Mouse (Mus musculus) liver, embryonic 12.5 days (tissue): ENCODE data around the gene Dctn2. TPM values are rescaled to one million over a fixed set of nuclear protein-coding genes. Genes with fewer than 3 reads are reported as not detected.
"Not testable (repeated sequence)": the region's sequence is repeated elsewhere in the genome, so short reads cannot be mapped to it uniquely, and the experiment has no call there.

Experiments
- ATAC-seq: fragments of 200-750 bp; cut with Nextera tagmentation; 2 replicates; pipeline ENCODE4 v1.8.0; 2017; ENCODE audit warnings: moderate number of reproducible peaks, mild to moderate bottlenecking, moderate library complexity
- H3K27ac ChIP-seq: fragments of 300-500 bp; sonication (generic); 2 replicates; pipeline ENCODE4 v1.5.1; 2016; ENCODE audit warnings: mild to moderate bottlenecking
- H3K27me3 ChIP-seq: fragments of 300-500 bp; sonication (generic); replicated peaks from 2 replicates; pipeline ENCODE4 v1.6.1; 2016; ENCODE audit warnings: mild to moderate bottlenecking, moderate library complexity
- H3K36me3 ChIP-seq: fragments of 300-500 bp; sonication (generic); 2 replicates; pipeline ENCODE4 v1.6.1; 2016; ENCODE audit warnings: mild to moderate bottlenecking, moderate library complexity
- H3K4me1 ChIP-seq: fragments of 300-500 bp; sonication (generic); 2 replicates; pipeline ENCODE4 v1.6.1; 2016
- H3K4me2 ChIP-seq: fragments of 300-500 bp; sonication (generic); 2 replicates; pipeline ENCODE4 v1.6.1; 2016; ENCODE audit warnings: mild to moderate bottlenecking, moderate library complexity
- H3K4me3 ChIP-seq: fragments of 300-500 bp; sonication (generic); 2 replicates; pipeline ENCODE4 v1.5.1; 2016; ENCODE audit warnings: mild to moderate bottlenecking, moderate library complexity
- H3K9ac ChIP-seq: fragments of 300-500 bp; sonication (generic); 2 replicates; pipeline ENCODE4 v1.6.1; 2016; ENCODE audit warnings: mild to moderate bottlenecking, moderate library complexity
- H3K9me3 ChIP-seq: fragments of 300-500 bp; sonication (generic); replicated peaks from 2 replicates; pipeline ENCODE4 v1.6.1; 2016; ENCODE audit warnings: mild to moderate bottlenecking, moderate library complexity
- WGBS: fragments of 180-500 bp; shearing (Covaris S2); methylation state at CpG from one replicate; pipeline ENCODE4 v1.1.7; 2016; ENCODE audit not compliant: insufficient replicate concordance; 5-methylcytosine and 5-hydroxymethylcytosine counted together
- polyA plus RNA-seq: library from polyadenylated mRNA; unstranded; fragments of >200 nt; fragmentation: Nextera tagmentation; extraction: Ambion mirVana; gene quantifications from 2 replicates; pipeline ENCODE4 v1.2.1, GENCODE M21; 2016

Dctn2 gene
- polyA plus RNA-seq, 1 experiment from 2014 or later, result 96.1 TPM

DNA sequence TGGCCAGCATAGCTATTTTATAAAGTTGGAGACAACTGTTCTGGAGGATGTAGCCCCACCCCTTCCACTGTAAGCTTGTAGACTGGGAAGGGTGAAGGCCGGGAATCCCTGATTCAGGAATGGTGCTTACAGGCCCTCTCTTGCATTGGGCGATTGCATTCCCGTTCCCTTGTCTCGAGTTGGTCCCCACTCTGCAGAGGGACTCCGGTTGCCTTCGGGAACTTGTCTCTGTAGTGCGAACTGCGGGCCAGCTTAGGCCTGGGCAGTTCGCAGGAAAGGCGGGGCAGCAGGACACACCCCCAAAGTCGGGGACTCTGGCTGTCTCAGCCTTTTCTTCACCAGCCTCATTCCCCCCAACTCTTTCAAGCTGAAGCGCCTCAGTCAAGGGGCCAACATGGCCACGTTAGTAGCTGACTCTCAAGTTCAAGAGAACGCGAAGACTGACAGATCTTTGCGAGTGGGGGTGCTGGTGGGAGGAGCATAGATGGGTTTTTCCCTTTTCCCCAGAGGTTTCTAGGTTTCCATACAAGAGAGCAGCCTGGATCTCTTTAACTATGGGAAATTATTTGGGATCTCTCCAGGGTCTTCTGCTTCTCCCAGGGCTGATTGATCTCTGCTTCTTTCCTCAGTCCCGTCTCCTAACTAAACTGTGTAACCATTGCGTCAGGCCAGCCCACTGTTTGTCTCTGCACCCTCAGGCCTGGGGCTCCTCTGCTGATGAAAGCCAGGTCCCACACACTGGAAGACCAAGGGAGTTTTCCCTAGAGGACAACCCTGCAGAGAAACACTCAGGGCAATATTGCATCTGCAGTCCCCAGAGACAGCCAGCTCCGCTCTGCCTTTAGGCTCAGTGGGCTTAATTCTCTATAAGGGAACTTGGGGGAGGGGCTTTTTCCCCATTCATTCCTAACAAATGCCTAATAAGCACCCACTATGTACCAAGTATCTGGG is 25.0 kb downstream of the Dctn2 start:
- H3K9me3 ChIP-seq, result no peaks in the 10 kb centered on the region
- peaks cover 57% of the 10 kb centered on the region for H3K36me3 ChIP-seq
- peak; percentile 38 for ATAC-seq
- H3K4me3 ChIP-seq, result peak overlapping the region; percentile 80
- peaks cover 64% of the 10 kb centered on the region for H3K4me1 ChIP-seq
- H3K27ac ChIP-seq, result peak overlapping the region; percentile 98
- H3K27me3 ChIP-seq, result no peaks in the 10 kb centered on the region
- H3K9ac ChIP-seq, result peak overlapping the region; percentile 87
- H3K4me2 ChIP-seq, result peak overlapping the region; percentile 95
- WGBS, result 2% methylated on average over 19 of the region's 19 CpGs

DNA sequence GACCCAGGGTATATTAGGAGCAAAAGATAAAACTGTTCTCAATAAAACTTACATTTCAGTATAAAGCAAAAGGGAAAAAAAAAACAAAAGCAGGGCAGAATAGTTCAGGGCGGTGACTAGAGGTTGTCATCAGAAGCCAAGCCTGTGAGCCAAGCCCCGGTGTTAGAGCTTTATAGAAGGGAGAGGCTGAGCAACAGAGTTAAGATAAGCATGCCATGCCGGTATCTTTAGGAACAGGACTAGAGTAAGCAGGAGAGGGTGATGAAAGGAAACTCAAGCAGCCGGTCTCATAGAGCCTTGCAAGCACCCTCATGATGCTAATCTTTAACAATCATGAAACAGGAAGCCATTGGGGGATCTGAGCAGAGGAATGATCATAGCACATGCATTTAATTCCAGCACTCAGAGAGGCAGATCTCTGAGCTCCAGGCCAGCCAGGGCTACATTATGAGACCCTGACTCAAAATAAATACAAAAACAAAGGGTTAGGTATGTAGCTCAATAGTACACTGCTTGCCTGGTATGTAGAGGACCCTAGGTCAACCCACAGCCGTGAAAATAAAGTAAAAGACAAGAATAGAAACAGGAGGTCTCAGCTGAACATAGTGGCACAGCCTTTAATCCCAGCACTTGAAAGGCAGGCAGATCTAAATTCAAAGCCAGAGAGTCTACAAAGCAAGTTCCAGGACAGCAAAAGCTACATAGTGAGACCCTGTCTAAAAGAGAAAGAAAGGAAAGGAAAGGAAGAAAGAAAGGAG is 25.9 kb downstream of the Dctn2 start:
- no peaks in the 10 kb centered on the region for H3K9me3 ChIP-seq
- H3K4me3 ChIP-seq, result peak overlapping the region; percentile 80
- H3K4me1 ChIP-seq, result peaks cover 60% of the 10 kb centered on the region
- H3K9ac ChIP-seq, result peak overlapping the region; percentile 87
- H3K4me2 ChIP-seq, result peak overlapping the region; percentile 95
- WGBS, result 2% methylated on average over 5 of the region's 5 CpGs
- peak overlapping the region; percentile 98 for H3K27ac ChIP-seq
- no peaks in the 10 kb centered on the region for H3K27me3 ChIP-seq
- peaks cover 57% of the 10 kb centered on the region for H3K36me3 ChIP-seq
- peak; percentile 66 for ATAC-seq

DNA sequence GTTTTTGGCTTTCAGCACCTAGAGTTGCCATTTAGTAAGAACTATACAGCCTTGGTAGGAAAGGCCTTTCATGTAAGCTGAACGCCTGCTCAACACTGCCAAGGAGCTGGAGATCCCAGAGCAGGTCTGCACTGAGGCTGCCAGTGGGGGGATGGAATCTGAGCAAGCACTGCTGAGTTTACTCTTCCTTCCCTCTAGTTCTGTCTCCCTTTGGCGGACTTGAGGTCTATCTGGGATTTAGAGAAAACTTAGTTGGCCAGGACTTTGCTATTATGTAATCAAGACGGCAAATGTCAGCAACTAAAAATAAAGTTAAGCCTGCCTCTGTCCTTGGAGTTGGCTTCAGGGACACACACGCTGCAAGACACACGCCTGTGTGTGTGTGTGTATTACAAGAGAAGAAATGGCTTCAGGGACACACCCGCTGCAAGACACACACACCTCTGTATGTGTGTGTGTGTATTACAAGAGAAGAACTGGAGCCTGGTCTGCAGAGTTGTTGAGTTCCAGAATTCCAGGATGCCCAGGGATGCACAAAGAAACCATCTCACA is 26.9 kb downstream of the Dctn2 start:
- no peaks in the 10 kb centered on the region for H3K27me3 ChIP-seq
- peak overlapping the region; percentile 80 for H3K4me3 ChIP-seq
- 77% methylated on average over 6 of the region's 6 CpGs for WGBS
- H3K9me3 ChIP-seq, result no peaks in the 10 kb centered on the region
- H3K9ac ChIP-seq, result peak overlapping the region; percentile 87
- no peak for ATAC-seq
- peaks cover 50% of the 10 kb centered on the region for H3K4me1 ChIP-seq
- peak overlapping the region; percentile 98 for H3K27ac ChIP-seq
- H3K36me3 ChIP-seq, result peaks cover 61% of the 10 kb centered on the region
- H3K4me2 ChIP-seq, result peak overlapping the region; percentile 95

- Histone ChIP-seq H3K36me3 (peaks cover 67% of the 10 kb centered on the region), H3K4me3 (peak overlapping the region; percentile 80; the same call in 1 of the 2 replicates), H3K9ac (peak overlapping the region; percentile 87), H3K27ac (peak overlapping the region; percentile 98), H3K9me3 (no peaks in the 10 kb centered on the region), H3K4me1 (peaks cover 49% of the 10 kb centered on the region), H3K4me2 (peak overlapping the region; percentile 95), H3K27me3 (no peaks in the 10 kb centered on the region)
- 79% methylated on average over 3 of the region's 3 CpGs for WGBS
- ATAC-seq, result no peak
These were observed 27.5 kb downstream of the Dctn2 start for GRCm38 (mm10) chr10:127293590-127294113.

DNA sequence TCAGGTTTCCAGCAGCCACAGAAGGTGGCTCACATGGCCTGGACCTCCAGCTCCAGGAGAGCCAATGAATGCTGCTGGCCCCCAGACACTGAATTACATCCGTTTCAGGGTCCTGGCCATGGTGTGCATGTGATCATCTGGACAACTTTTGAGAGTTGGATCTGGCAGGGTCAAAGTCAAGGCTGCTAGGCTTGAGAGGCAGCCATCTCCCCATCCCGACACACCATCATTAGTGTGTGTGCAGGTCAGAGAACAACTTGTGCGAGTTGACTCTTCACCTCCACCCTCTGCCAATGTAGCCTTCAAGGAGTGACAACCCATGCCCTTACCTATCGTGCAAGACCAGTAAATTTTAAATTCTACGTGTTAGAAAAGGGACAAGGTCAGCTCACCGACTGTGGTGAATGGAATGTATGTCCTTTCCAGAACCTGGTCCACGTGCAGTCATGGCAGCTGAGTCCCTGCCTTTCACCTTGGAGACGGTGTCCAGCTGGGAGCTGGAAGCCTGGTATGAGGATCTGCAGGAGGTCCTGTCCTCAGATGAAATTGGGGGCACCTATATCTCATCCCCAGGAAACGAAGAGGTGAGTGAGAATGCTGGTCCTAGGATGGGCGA is 28.8 kb downstream of the Dctn2 start:
- WGBS, result 88% methylated on average over 10 of the region's 10 CpGs

GRCm38 (mm10) chr10:127295986-127296794 is 30.0 kb downstream of the Dctn2 start:
- H3K4me2 ChIP-seq, result no peak overlapping the region
- ATAC-seq, result no peak
- WGBS, result 86% methylated on average over 24 of the region's 24 CpGs
- H3K27ac ChIP-seq, result 0 out of 2 replicates have a peak overlapping the region, but pooled peaks have one; percentile 37
- H3K9ac ChIP-seq, result no peak overlapping the region
- H3K9me3 ChIP-seq, result no peaks in the 10 kb centered on the region
- peaks cover 92% of the 10 kb centered on the region for H3K36me3 ChIP-seq
- no peak overlapping the region for H3K4me3 ChIP-seq
- H3K27me3 ChIP-seq, result no peaks in the 10 kb centered on the region
- peaks cover 40% of the 10 kb centered on the region for H3K4me1 ChIP-seq

More for the DNA sequence above, 28.8 kb downstream of the Dctn2 start:
- 0 out of 2 replicates have a peak overlapping the region, but pooled peaks have one; percentile 37 for H3K27ac ChIP-seq
- H3K4me1 ChIP-seq, result peaks cover 40% of the 10 kb centered on the region
- H3K27me3 ChIP-seq, result no peaks in the 10 kb centered on the region
- no peak overlapping the region for H3K4me2 ChIP-seq
- no peak overlapping the region for H3K9ac ChIP-seq
- no peak overlapping the region for H3K4me3 ChIP-seq
- H3K9me3 ChIP-seq, result no peaks in the 10 kb centered on the region
- H3K36me3 ChIP-seq, result peaks cover 80% of the 10 kb centered on the region
- no peak for ATAC-seq

GRCm38 (mm10) chr10:127297015-127297871 is 31.1 kb downstream of the Dctn2 start:
- no peaks in the 10 kb centered on the region for H3K9me3 ChIP-seq
- H3K9ac ChIP-seq, result no peak overlapping the region
- peaks cover 30% of the 10 kb centered on the region for H3K4me1 ChIP-seq
- H3K4me3 ChIP-seq, result no peak overlapping the region
- H3K27ac ChIP-seq, result no peak overlapping the region
- no peaks in the 10 kb centered on the region for H3K27me3 ChIP-seq
- no peak overlapping the region for H3K4me2 ChIP-seq
- 84% methylated on average over 16 of the region's 16 CpGs for WGBS
- no peak for ATAC-seq
- peaks cover 100% of the 10 kb centered on the region for H3K36me3 ChIP-seq

DNA sequence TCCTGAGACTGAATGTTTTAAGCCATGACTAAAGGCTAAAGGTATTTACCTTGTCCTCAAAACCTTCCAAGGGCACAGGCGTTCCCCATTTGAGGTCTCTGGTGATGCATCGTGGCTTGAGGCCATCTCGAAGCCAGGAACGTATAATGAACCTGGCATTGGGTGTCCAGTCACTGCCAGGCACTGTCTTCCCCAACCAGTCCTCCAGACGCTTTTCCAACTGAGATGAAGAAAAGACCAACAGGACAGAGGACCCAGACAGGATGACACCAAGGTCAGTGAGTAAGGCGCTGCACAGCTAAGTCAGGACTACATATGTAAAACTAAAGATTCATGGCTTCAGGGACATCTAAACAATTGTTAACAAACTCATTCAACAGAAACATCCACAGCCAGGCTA is 34.2 kb downstream of the Dctn2 start:
- H3K27me3 ChIP-seq, result no peaks in the 10 kb centered on the region
- no peaks in the 10 kb centered on the region for H3K9me3 ChIP-seq
- WGBS, result 90% methylated on average over 6 of the region's 6 CpGs
- no peak overlapping the region for H3K4me2 ChIP-seq
- 0 out of 2 replicates have a peak, but pooled peaks cover 8% of the 10 kb centered on the region for H3K4me1 ChIP-seq
- H3K9ac ChIP-seq, result no peak overlapping the region
- H3K36me3 ChIP-seq, result peaks cover 100% of the 10 kb centered on the region
- no peak overlapping the region for H3K4me3 ChIP-seq
- H3K27ac ChIP-seq, result no peak overlapping the region
- no peak for ATAC-seq

DNA sequence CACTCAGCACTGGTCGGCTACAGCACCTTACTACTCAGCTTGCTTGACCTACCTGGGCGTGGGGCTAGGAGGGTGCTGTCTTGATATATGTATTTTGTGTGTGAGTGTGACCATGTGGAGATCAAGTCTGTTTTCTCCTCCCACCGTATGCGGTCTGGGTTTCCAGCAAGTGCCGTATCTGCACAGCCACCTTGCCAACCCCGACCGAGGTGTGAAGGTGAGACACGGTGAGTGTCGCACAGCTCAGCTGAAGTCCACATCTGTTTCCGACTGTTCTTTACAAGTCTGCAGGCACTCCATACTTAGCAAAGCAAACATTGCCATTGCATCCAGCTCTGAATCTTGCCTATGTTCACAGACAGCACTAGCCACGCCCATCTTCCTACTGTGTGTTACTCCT is 37.0 kb downstream of the Dctn2 start:
- H3K4me1 ChIP-seq, result 0 out of 2 replicates have a peak, but pooled peaks cover 3% of the 10 kb centered on the region
- WGBS, result 87% methylated on average over 11 of the region's 11 CpGs
- H3K4me2 ChIP-seq, result no peak overlapping the region
- no peak overlapping the region for H3K4me3 ChIP-seq
- no peaks in the 10 kb centered on the region for H3K27me3 ChIP-seq
- no peaks in the 10 kb centered on the region for H3K9me3 ChIP-seq
- H3K36me3 ChIP-seq, result peaks cover 100% of the 10 kb centered on the region
- no peak for ATAC-seq
- no peak overlapping the region for H3K9ac ChIP-seq
- H3K27ac ChIP-seq, result no peak overlapping the region

DNA sequence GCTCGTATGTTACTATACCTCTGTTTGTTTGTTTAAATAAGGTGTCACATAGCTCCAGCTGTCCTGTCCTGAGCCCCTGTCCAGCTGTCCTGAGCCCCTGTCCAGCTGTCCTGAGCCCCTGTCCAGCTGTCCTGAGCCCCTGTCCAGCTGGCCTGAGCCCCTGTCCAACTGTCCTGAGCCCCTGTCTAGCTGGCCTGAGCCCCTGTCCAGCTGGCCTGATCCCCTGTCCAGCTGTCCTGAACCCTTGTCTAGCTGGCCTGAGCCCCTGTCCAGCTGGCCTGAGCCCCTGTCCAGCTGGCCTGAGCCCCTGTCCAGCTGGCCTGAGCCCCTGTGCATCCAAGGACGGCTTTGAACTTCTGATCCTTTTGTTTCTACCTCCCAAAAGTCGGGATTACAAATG is 43.0 kb downstream of the Dctn2 start:
- peak overlapping the region; percentile 5; the same call in 1 of the 2 replicates for H3K4me2 ChIP-seq
- H3K9ac ChIP-seq, H3K27ac ChIP-seq, H3K27me3 ChIP-seq, ATAC-seq, H3K9me3 ChIP-seq, H3K4me3 ChIP-seq: not testable (repeated sequence)
- H3K4me1 ChIP-seq, result peaks cover 27% of the 10 kb centered on the region
- peaks cover 62% of the 10 kb centered on the region for H3K36me3 ChIP-seq
- WGBS, result 85% methylated on average over 3 of the region's 3 CpGs
